8 mouse cellular contexts compared by ENCODE assay signal in the genomic region with DNA sequence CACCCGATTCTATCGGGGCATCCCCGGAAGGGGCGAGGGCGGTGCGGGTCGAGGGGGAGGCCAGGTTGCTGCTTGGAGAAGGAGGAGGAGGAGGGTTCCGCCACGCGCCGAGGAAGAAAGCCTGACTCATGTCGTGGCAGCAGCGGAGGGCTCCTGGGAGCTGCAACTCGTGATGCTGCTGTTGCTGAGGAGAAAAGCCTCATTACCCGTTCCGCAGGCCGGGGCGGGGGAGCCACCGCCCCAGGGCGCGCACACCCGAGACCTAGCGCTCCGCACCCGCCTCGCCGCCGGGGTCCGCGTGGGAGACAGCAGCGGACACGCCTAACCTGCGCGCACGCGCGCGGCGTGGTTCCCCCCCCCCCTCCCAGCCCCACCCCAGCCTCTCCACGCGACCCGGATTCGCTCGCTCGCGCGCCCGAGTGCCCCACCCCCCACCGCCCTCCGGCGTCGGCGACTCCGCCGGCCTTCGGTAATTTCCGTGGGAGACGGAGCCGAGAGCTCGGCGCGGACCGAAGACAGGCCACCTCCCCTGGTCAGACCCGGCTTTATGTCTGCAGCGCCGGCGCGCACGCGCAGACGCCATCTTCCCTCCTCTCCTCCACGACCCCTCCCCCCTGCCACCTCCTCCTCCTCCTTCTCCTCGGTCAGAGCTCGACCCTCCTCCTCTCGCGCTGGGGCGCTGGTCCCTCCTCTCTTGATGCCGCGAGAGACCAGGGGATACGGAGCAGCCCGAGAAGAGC. TPM values are rescaled to one million over a fixed set of nuclear protein-coding genes. Genes with fewer than 3 reads are reported as not detected.
A peak's percentile ranks its signal among the peaks of the same experiment; 100 is the strongest.
DNase-seq lines count a peak whose midpoint lies in the region; ATAC-seq and TF ChIP-seq lines count a peak whose summit lies in the region.

No protein-coding gene starts in this region.

- WGBS in heart, embryonic 14.5 days: 0% methylated on average over 49 of the region's 81 CpGs
- WGBS in liver, embryonic 11.5 days: under 1% methylated on average over 65 of the region's 81 CpGs

- peak overlapping the region; percentile 74 for H3K4me2 ChIP-seq in heart, embryonic 14.5 days (ENCODE audit: low read length)
- peak overlapping the region; percentile 93 for H3K4me2 ChIP-seq in liver, embryonic 11.5 days
- peak overlapping the region; percentile 68 for H3K4me2 ChIP-seq in myocyte (ENCODE audit: low read depth)

- no peaks in the 10 kb centered on the region for H3K27me3 ChIP-seq in heart, embryonic 14.5 days (ENCODE audit: control insufficient read depth, insufficient read depth, low read length)
- 0 out of 2 replicates have a peak, but pooled peaks cover 2% of the 10 kb centered on the region for H3K27me3 ChIP-seq in liver, embryonic 11.5 days (replicated peaks; ENCODE audit: control insufficient read depth, insufficient read depth, low read length)
- H3K27me3 ChIP-seq in myocyte (ENCODE audit: control insufficient read depth, insufficient read depth, insufficient read length): no peaks in the 10 kb centered on the region

- peaks cover 20% of the 10 kb centered on the region for H3K79me2 ChIP-seq in myocyte (ENCODE audit: control insufficient read depth, insufficient read depth)

- peak; percentile 87 for DNase-seq in A20 (ENCODE audit: low read depth, low spot score)
- peak; percentile 99 for DNase-seq in brain, adult 2 months (ENCODE audit: low read depth, low spot score)
- DNase-seq in fibroblast of lung, adult 2 months (ENCODE audit: low read depth): peak; percentile 90
- DNase-seq in kidney, postnatal 10 days: peak; percentile 99
- DNase-seq in liver, embryonic 11.5 days (ENCODE audit: low spot score): peak; percentile 95
- DNase-seq in spleen, postnatal 4 days (ENCODE audit: low spot score in 2 of 2): peak; percentile 82 to 89

- H3K27ac ChIP-seq in heart, embryonic 14.5 days (replicated peaks in 1 of 2; ENCODE audit: control insufficient read depth in 1 of 2, insufficient read depth in 1 of 2, low read depth in 2 of 2, low read length in 2 of 2): peak overlapping the region; percentile 92 to 98
- H3K27ac ChIP-seq in liver, embryonic 11.5 days (ENCODE audit: low read depth, low read length): peak overlapping the region; percentile 95

- peak; percentile 93 for ATAC-seq in heart, embryonic 14.5 days (ENCODE audit: insufficient number of reproducible peaks, insufficient read depth, low FRiP score, low read depth)
- peak; percentile 89 for ATAC-seq in liver, embryonic 11.5 days (replicated peaks; ENCODE audit: low FRiP score)

- peak overlapping the region; percentile 91 to 94 for H3K4me3 ChIP-seq in heart, embryonic 14.5 days (ENCODE audit: control insufficient read depth in 1 of 2, insufficient read depth in 1 of 2, low read depth in 1 of 2, low read length in 2 of 2)
- peak overlapping the region; percentile 86 for H3K4me3 ChIP-seq in liver, embryonic 11.5 days (ENCODE audit: low read depth, low read length)
- H3K4me3 ChIP-seq in myocyte: peak overlapping the region; percentile 57

- no peaks in the 10 kb centered on the region for H3K9me3 ChIP-seq in heart, embryonic 14.5 days (ENCODE audit: control insufficient read depth, low read length)
- no peaks in the 10 kb centered on the region for H3K9me3 ChIP-seq in liver, embryonic 11.5 days (ENCODE audit: control insufficient read depth, low read length)

- peak overlapping the region; percentile 98 for H3K9ac ChIP-seq in heart, embryonic 14.5 days (ENCODE audit: low read length)
- peak overlapping the region; percentile 89 for H3K9ac ChIP-seq in liver, embryonic 11.5 days (ENCODE audit: low read depth, low read length)

- TF ChIP-seq POLR2A in myocyte (IDR thresholded peaks at IDR 0.05; ENCODE audit: insufficient read length, low read depth): peak; percentile 82

- H3ac ChIP-seq in myocyte (ENCODE audit: control insufficient read depth, insufficient read length): peak overlapping the region; percentile 98

- H3K36me3 ChIP-seq in heart, embryonic 14.5 days (ENCODE audit: control insufficient read depth, insufficient read depth, low read length): peaks cover 18% of the 10 kb centered on the region
- H3K36me3 ChIP-seq in liver, embryonic 11.5 days (ENCODE audit: control insufficient read depth, insufficient read depth, low read length): peaks cover 15% of the 10 kb centered on the region; the same call in 1 of the 2 replicates
- peaks cover 6% of the 10 kb centered on the region for H3K36me3 ChIP-seq in myocyte (ENCODE audit: control insufficient read depth, insufficient read depth)

- H3K4me1 ChIP-seq in heart, embryonic 14.5 days (ENCODE audit: control insufficient read depth in 2 of 2, insufficient read depth in 2 of 2, low read length in 2 of 2): peaks cover 11 to 24% of the 10 kb centered on the region in 2 experiments
- peaks cover 19% of the 10 kb centered on the region for H3K4me1 ChIP-seq in liver, embryonic 11.5 days (replicated peaks; ENCODE audit: control insufficient read depth, insufficient read depth, low read length)

TF ChIP-seq in myocyte, 11 proteins besides CTCF, POLR2A, EP300 and RAD21:
- TF ChIP-seq E2F4 (IDR thresholded peaks at IDR 0.05; ENCODE audit: insufficient read depth): no peak
- no peak for TF ChIP-seq MAX (IDR thresholded peaks at IDR 0.05; ENCODE audit: low read depth)
- peak; percentile 26 for TF ChIP-seq SRF (IDR thresholded peaks at IDR 0.05; ENCODE audit: control insufficient read depth, insufficient read length, low read depth)
- no peak for TF ChIP-seq CEBPB (IDR thresholded peaks at IDR 0.05; ENCODE audit: insufficient read depth, poor library complexity, severe bottlenecking)
- TF ChIP-seq USF1 (IDR thresholded peaks at IDR 0.05; ENCODE audit: low read depth): no peak
- no peak for TF ChIP-seq MYOG (IDR thresholded peaks at IDR 0.05; ENCODE audit: control insufficient read depth in 1 of 3, insufficient read depth in 1 of 3, insufficient read length in 2 of 3, low read depth in 2 of 3)
- peak in 1 of 3 experiments; percentile 28 for TF ChIP-seq MYOD1 (IDR thresholded peaks at IDR 0.05; ENCODE audit: control insufficient read depth in 1 of 3, insufficient read length in 2 of 3, low read depth in 2 of 3)
- TF ChIP-seq TCF3 (IDR thresholded peaks at IDR 0.05; ENCODE audit: insufficient read length, low read depth): no peak
- no peak for TF ChIP-seq REST (IDR thresholded peaks at IDR 0.05; ENCODE audit: insufficient read depth, insufficient read length)
- TF ChIP-seq TCF12 (IDR thresholded peaks at IDR 0.05; ENCODE audit: insufficient read depth, poor library complexity, severe bottlenecking): no peak
- TF ChIP-seq POLR2AphosphoS2 (IDR thresholded peaks at IDR 0.05; ENCODE audit: insufficient read length, low read depth): peak; percentile 84

RNA-seq across cellular contexts. Expression of gene Tsc22d1, which starts 0.5 kb away (rescaled TPM):
- polyA plus RNA-seq in heart, embryonic 14.5 days (2014; fragmentation: Nextera tagmentation; extraction: Ambion mirVana): 316 and 382 TPM in 2 replicates
- polyA plus RNA-seq in liver, embryonic 11.5 days (2014; fragmentation: Nextera tagmentation; extraction: Ambion mirVana): 296 TPM in 2 replicates
- polyA plus RNA-seq in myocyte (2012; fragmentation: generic; extraction: Trizol): 281 TPM

Comparison
In these comparisons a context has a peak if more than half of its experiments do, and no peak if none do; other contexts are left out.
1. Peak in every context shown above with its lines: DNase-seq, ATAC-seq, H3K4me3 ChIP-seq and H3K27ac ChIP-seq.